Mouse (Mus musculus): Measurements from ENCODE around the gene Btg1. TPM values are rescaled to one million over a fixed set of nuclear protein-coding genes. Genes with fewer than 3 reads are reported as not detected.

Btg1 gene
- polyA plus RNA-seq, 1 experiment from 2014 or later = 9.5 TPM

GRCm38 (mm10) chr10:96653030-96653429 lies 36.2 kb downstream of the Btg1 start:
- Histone ChIP-seq H3K9ac (no peak overlapping the region), H3K4me2 (no peak overlapping the region), H3K27me3 (no peaks in the 10 kb centered on the region), H3K27ac (replicated peaks) (no peak overlapping the region), H3K36me3 (replicated peaks) (no peaks in the 10 kb centered on the region), H3K4me3 (replicated peaks) (no peak overlapping the region), H3K9me3 (replicated peaks) (no peaks in the 10 kb centered on the region), H3K4me1 (replicated peaks) (0 out of 2 replicates have a peak, but pooled peaks cover 4% of the 10 kb centered on the region)
- ATAC-seq (ENCODE audit: insufficient read depth) = peak; percentile 58; the same call in 1 of the 2 replicates
- 59% methylated on average over 5 of the region's 5 CpGs for WGBS (ENCODE audit: insufficient replicate concordance)

GRCm38 (mm10) chr10:96654079-96654478 lies 37.3 kb downstream of the Btg1 start:
- Histone ChIP-seq H3K4me2 (no peak overlapping the region), H3K27ac (replicated peaks) (no peak overlapping the region)
- ATAC-seq (ENCODE audit: insufficient read depth) = no peak

DNA sequence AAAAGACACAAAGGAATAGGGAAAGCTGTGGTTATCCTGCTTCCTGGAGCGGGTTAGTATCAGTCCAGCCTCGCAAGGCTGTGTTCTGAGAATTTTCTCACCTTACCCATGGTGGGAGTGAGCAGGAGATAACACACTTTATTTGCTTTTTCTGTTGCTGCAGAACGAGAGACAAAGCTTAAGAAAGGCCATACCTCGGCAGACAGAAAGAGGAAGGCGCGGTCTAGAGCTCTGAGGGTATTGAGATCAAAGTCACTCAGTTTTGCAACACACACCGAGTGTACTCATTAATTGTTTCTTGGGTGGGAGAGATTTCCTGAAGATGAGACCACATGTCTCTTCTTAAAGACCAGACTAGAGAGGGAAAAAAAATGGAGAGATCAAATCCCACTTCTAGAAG lies 37.8 kb downstream of the Btg1 start:
- no peak overlapping the region for H3K4me2 ChIP-seq
- H3K4me1 ChIP-seq (replicated peaks) = 0 out of 2 replicates have a peak, but pooled peaks cover 4% of the 10 kb centered on the region
- 26% methylated on average over 7 of the region's 7 CpGs for WGBS (ENCODE audit: insufficient replicate concordance)
- no peaks in the 10 kb centered on the region for H3K9me3 ChIP-seq (replicated peaks)
- no peak for ATAC-seq (ENCODE audit: insufficient read depth)
- no peak overlapping the region for H3K9ac ChIP-seq
- no peak overlapping the region for H3K27ac ChIP-seq (replicated peaks)
- H3K36me3 ChIP-seq (replicated peaks) = no peaks in the 10 kb centered on the region
- H3K27me3 ChIP-seq = no peaks in the 10 kb centered on the region
- H3K4me3 ChIP-seq (replicated peaks) = no peak overlapping the region

More at GRCm38 (mm10) chr10:96654079-96654478, 37.3 kb downstream of the Btg1 start:
- WGBS (ENCODE audit: insufficient replicate concordance) = 57% methylated on average over 5 of the region's 5 CpGs
- Histone ChIP-seq H3K36me3 (replicated peaks) (no peaks in the 10 kb centered on the region), H3K9ac (no peak overlapping the region), H3K27me3 (no peaks in the 10 kb centered on the region), H3K4me1 (replicated peaks) (0 out of 2 replicates have a peak, but pooled peaks cover 4% of the 10 kb centered on the region), H3K9me3 (replicated peaks) (no peaks in the 10 kb centered on the region), H3K4me3 (replicated peaks) (no peak overlapping the region)

DNA sequence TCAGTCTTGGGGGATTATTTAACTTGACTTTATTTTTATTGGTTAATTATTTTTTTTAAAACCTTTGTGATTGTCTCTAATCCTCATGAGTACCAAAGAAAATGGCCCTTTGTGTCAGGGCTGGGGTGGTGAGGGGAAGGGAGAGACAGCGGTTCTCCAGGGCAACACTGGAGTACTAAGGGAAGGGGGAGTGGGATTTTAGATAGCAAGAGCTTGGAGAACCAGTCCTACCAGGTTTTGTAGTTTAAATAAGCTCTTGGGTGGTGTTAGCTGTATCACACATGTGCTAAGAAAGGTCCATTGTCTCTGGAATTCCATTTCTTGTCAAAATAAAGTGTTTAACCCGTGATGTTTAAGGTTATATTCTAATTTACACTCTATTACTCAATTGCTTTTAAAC lies 38.3 kb downstream of the Btg1 start:
- no peak overlapping the region for H3K27ac ChIP-seq (replicated peaks)
- H3K36me3 ChIP-seq (replicated peaks) = no peaks in the 10 kb centered on the region
- H3K4me1 ChIP-seq (replicated peaks) = 0 out of 2 replicates have a peak, but pooled peaks cover 4% of the 10 kb centered on the region
- no peak overlapping the region for H3K4me3 ChIP-seq (replicated peaks)
- ATAC-seq (ENCODE audit: insufficient read depth) = no peak
- H3K9ac ChIP-seq = no peak overlapping the region
- no peaks in the 10 kb centered on the region for H3K9me3 ChIP-seq (replicated peaks)
- H3K4me2 ChIP-seq = no peak overlapping the region
- WGBS (ENCODE audit: insufficient replicate concordance) = 68% methylated on average over 2 of the region's 2 CpGs
- no peaks in the 10 kb centered on the region for H3K27me3 ChIP-seq

- no peaks in the 10 kb centered on the region for H3K9me3 ChIP-seq (replicated peaks)
- no peak overlapping the region for H3K4me2 ChIP-seq
- 58% methylated on average over 3 of the region's 3 CpGs for whole genome bisulfite sequencing (ENCODE audit: insufficient replicate concordance)
- H3K27me3 ChIP-seq = no peaks in the 10 kb centered on the region
- no peak overlapping the region for H3K9ac ChIP-seq
- H3K4me1 ChIP-seq (replicated peaks) = 0 out of 2 replicates have a peak, but pooled peaks cover 4% of the 10 kb centered on the region
- no peaks in the 10 kb centered on the region for H3K36me3 ChIP-seq (replicated peaks)
- no peak for ATAC-seq (ENCODE audit: insufficient read depth)
- no peak overlapping the region for H3K27ac ChIP-seq (replicated peaks)
- no peak overlapping the region for H3K4me3 ChIP-seq (replicated peaks)
Measured at GRCm38 (mm10) chr10:96656176-96656575, 39.4 kb downstream of the Btg1 start.

- Histone ChIP-seq H3K36me3 (replicated peaks) (no peaks in the 10 kb centered on the region), H3K27ac (replicated peaks) (no peak overlapping the region), H3K9me3 (replicated peaks) (no peaks in the 10 kb centered on the region), H3K9ac (no peak overlapping the region), H3K4me2 (no peak overlapping the region), H3K4me3 (replicated peaks) (no peak overlapping the region), H3K4me1 (replicated peaks) (no peaks in the 10 kb centered on the region), H3K27me3 (no peaks in the 10 kb centered on the region)
- no peak for ATAC-seq (ENCODE audit: insufficient read depth)
- 45% methylated on average over 5 of the region's 5 CpGs for WGBS (ENCODE audit: insufficient replicate concordance)
Measured at GRCm38 (mm10) chr10:96658906-96659305, 42.1 kb downstream of the Btg1 start.

- Histone ChIP-seq H3K4me3 (replicated peaks) (no peak overlapping the region), H3K9ac (no peak overlapping the region), H3K36me3 (replicated peaks) (no peaks in the 10 kb centered on the region), H3K27ac (replicated peaks) (no peak overlapping the region), H3K4me1 (replicated peaks) (no peaks in the 10 kb centered on the region), H3K9me3 (replicated peaks) (no peaks in the 10 kb centered on the region), H3K27me3 (no peaks in the 10 kb centered on the region), H3K4me2 (no peak overlapping the region)
- 62% methylated on average over 10 of the region's 10 CpGs for WGBS (ENCODE audit: insufficient replicate concordance)
- no peak for ATAC-seq (ENCODE audit: insufficient read depth)
Measured at GRCm38 (mm10) chr10:96660280-96660985, 43.6 kb downstream of the Btg1 start.

- WGBS (ENCODE audit: insufficient replicate concordance) = 72% methylated on average over 4 of the region's 4 CpGs
- H3K36me3 ChIP-seq (replicated peaks) = no peaks in the 10 kb centered on the region
- no peak for ATAC-seq (ENCODE audit: insufficient read depth)
Measured at GRCm38 (mm10) chr10:96662976-96663375, 46.2 kb downstream of the Btg1 start.

GRCm38 (mm10) chr10:96663739-96664430 lies 47.1 kb downstream of the Btg1 start:
- 62% methylated on average over 9 of the region's 9 CpGs for WGBS (ENCODE audit: insufficient replicate concordance)
- H3K27me3 ChIP-seq = no peaks in the 10 kb centered on the region
- H3K9me3 ChIP-seq (replicated peaks) = no peaks in the 10 kb centered on the region
- no peaks in the 10 kb centered on the region for H3K36me3 ChIP-seq (replicated peaks)
- H3K4me1 ChIP-seq (replicated peaks) = no peaks in the 10 kb centered on the region
- no peak overlapping the region for H3K4me2 ChIP-seq
- no peak overlapping the region for H3K9ac ChIP-seq
- no peak overlapping the region for H3K4me3 ChIP-seq (replicated peaks)
- ATAC-seq (ENCODE audit: insufficient read depth) = no peak
- H3K27ac ChIP-seq (replicated peaks) = no peak overlapping the region

More at GRCm38 (mm10) chr10:96662976-96663375, 46.2 kb downstream of the Btg1 start:
- H3K9ac ChIP-seq = no peak overlapping the region
- H3K27ac ChIP-seq (replicated peaks) = no peak overlapping the region
- no peak overlapping the region for H3K4me3 ChIP-seq (replicated peaks)
- no peaks in the 10 kb centered on the region for H3K4me1 ChIP-seq (replicated peaks)
- no peaks in the 10 kb centered on the region for H3K27me3 ChIP-seq
- no peaks in the 10 kb centered on the region for H3K9me3 ChIP-seq (replicated peaks)
- no peak overlapping the region for H3K4me2 ChIP-seq
